Comparison of ENCODE assay signal across 10 mouse cellular contexts in the genomic region with DNA sequence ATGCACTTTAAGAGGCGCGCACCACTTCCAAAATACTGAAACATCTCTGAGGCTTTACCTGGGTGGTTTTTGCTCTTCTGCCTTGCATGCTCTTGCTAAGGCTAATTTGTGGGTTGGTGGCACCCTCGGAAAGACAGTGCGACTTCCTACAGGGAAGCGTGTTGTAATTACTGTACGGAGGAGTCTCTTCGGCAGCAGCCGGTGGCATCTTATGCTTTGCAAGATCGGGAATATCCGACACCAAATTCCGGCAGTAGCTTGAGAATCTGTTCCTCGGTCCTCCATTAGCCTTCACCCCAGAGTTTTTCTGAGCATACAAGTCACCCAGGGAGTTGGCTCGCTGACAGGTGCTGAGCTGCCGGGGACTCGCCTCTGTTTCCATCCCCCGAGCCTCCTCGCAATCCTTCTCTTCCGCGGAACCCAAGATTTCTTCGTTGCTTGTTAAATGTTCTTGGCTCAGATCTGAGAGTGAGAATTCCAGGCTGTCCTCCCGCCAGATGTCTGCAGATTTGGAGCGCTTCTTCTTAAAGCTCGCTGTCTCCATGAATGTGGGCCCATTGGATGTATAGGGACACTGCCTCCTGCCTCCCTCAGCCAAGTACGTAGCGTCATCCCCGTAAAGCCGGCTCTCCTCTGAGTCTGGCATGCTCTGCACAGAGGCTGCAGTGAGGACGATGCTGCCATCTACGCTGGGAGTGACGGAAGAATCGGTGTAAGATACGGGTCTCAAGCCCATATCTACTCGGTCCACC.
DNase-seq lines count a peak whose midpoint lies in the region; ATAC-seq and TF ChIP-seq lines count a peak whose summit lies in the region.
"Had no signal": no experiment of that assay in that cellular context is flagged by ENCODE, and none has a peak within 500 bp of the region (broad histone marks: within the 10 kb centered on the region; RNA-seq: fewer than 3 reads in every experiment).

No protein-coding gene starts in this region.

- no peak for TF ChIP-seq POLR2A in limb, embryonic 14.5 days (IDR thresholded peaks at IDR 0.05; ENCODE audit: borderline replicate concordance, extremely low read depth, insufficient read depth, insufficient read length)
- no peak for TF ChIP-seq POLR2A in thymus, adult 2 months (IDR thresholded peaks at IDR 0.05; ENCODE audit: control insufficient read depth, extremely low read depth, insufficient read depth, low read length, poor library complexity)
- TF ChIP-seq POLR2A in kidney, adult 2 months (IDR thresholded peaks at IDR 0.05; ENCODE audit: low read depth, low read length): no peak

- WGBS in hindbrain, postnatal 0 days: 64% methylated on average over 33 of the region's 33 CpGs
- 91% methylated on average over 33 of the region's 33 CpGs for WGBS in hindbrain, embryonic 10.5 days
- WGBS in limb, embryonic 14.5 days: 71% methylated on average over 33 of the region's 33 CpGs
- WGBS in thymus, adult 2 months: 94% methylated on average over 33 of the region's 33 CpGs
- WGBS in kidney, adult 2 months: 93% methylated on average over 33 of the region's 33 CpGs

- no peaks in the 10 kb centered on the region for H3K36me3 ChIP-seq in hindbrain, postnatal 0 days (ENCODE audit: insufficient read depth, low read length)
- H3K36me3 ChIP-seq in hindbrain, embryonic 10.5 days: peaks cover 26% of the 10 kb centered on the region
- peaks cover 9% of the 10 kb centered on the region; the same call in 1 of the 2 replicates for H3K36me3 ChIP-seq in limb, embryonic 14.5 days (ENCODE audit: control insufficient read depth, insufficient read depth, low read length)
- no peaks in the 10 kb centered on the region for H3K36me3 ChIP-seq in thymus, adult 2 months (ENCODE audit: control insufficient read depth, insufficient read depth, low read length)
- no peaks in the 10 kb centered on the region for H3K36me3 ChIP-seq in kidney, adult 2 months (ENCODE audit: control insufficient read depth, insufficient read depth, low read length)

- no peak for TF ChIP-seq CTCF in hindbrain, postnatal 0 days (IDR thresholded peaks at IDR 0.05; ENCODE audit: low read depth)
- TF ChIP-seq CTCF in thymus, adult 2 months (IDR thresholded peaks at IDR 0.05; ENCODE audit: borderline replicate concordance, control insufficient read depth, extremely low read depth, insufficient read depth, low read length, poor library complexity): no peak
- TF ChIP-seq CTCF in kidney, adult 2 months (conservative IDR thresholded peaks at IDR 0.05; ENCODE audit: insufficient read depth, insufficient read length, low read depth, low read length): no peak

- no peak overlapping the region for H3K27ac ChIP-seq in hindbrain, postnatal 0 days
- H3K27ac ChIP-seq in hindbrain, embryonic 10.5 days: no peak overlapping the region
- H3K27ac ChIP-seq in limb, embryonic 14.5 days (replicated peaks; ENCODE audit: low read depth, low read length): no peak overlapping the region
- no peak overlapping the region for H3K27ac ChIP-seq in thymus, adult 2 months (ENCODE audit: control insufficient read depth, insufficient read depth, low read length)
- no peak overlapping the region for H3K27ac ChIP-seq in kidney, adult 2 months (ENCODE audit: insufficient read depth, low read depth, low read length)

- H3K9me3 ChIP-seq in hindbrain, postnatal 0 days (ENCODE audit: low read length): 0 out of 2 replicates have a peak, but pooled peaks cover 3% of the 10 kb centered on the region
- H3K9me3 ChIP-seq in hindbrain, embryonic 10.5 days: peaks cover 6% of the 10 kb centered on the region
- no peaks in the 10 kb centered on the region for H3K9me3 ChIP-seq in limb, embryonic 14.5 days (ENCODE audit: control insufficient read depth, low read length)

- no peaks in the 10 kb centered on the region for H3K4me1 ChIP-seq in hindbrain, postnatal 0 days (ENCODE audit: insufficient read depth, low read length)
- H3K4me1 ChIP-seq in hindbrain, embryonic 10.5 days (replicated peaks): peaks cover 19% of the 10 kb centered on the region; the same call in 1 of the 2 replicates
- peaks cover 29% of the 10 kb centered on the region; the same call in 1 of the 2 replicates for H3K4me1 ChIP-seq in limb, embryonic 14.5 days (ENCODE audit: control insufficient read depth, insufficient read depth, low read length)
- no peaks in the 10 kb centered on the region for H3K4me1 ChIP-seq in thymus, adult 2 months (replicated peaks; ENCODE audit: control insufficient read depth, insufficient read depth, low read length)
- no peaks in the 10 kb centered on the region for H3K4me1 ChIP-seq in kidney, adult 2 months (ENCODE audit: control insufficient read depth, insufficient read depth, low read length)

- ATAC-seq in hindbrain, postnatal 0 days: no peak
- ATAC-seq in limb, embryonic 14.5 days (ENCODE audit: low FRiP score, low read depth): no peak

- H3K4me3 ChIP-seq in hindbrain, postnatal 0 days (ENCODE audit: low read length): 0 out of 2 replicates have a peak overlapping the region, but pooled peaks have one; percentile 6
- H3K4me3 ChIP-seq in hindbrain, embryonic 10.5 days: no peak overlapping the region
- no peak overlapping the region for H3K4me3 ChIP-seq in limb, embryonic 14.5 days (replicated peaks; ENCODE audit: low read length)
- no peak overlapping the region for H3K4me3 ChIP-seq in thymus, adult 2 months (ENCODE audit: control insufficient read depth, insufficient read depth, low read length)
- no peak overlapping the region for H3K4me3 ChIP-seq in kidney, adult 2 months (ENCODE audit: insufficient read depth, low read depth, low read length)

- H3K9ac ChIP-seq in hindbrain, postnatal 0 days (replicated peaks; ENCODE audit: low read length): no peak overlapping the region
- H3K9ac ChIP-seq in limb, embryonic 14.5 days (ENCODE audit: low read depth, low read length, severe bottlenecking): no peak overlapping the region

- no peaks in the 10 kb centered on the region for H3K27me3 ChIP-seq in hindbrain, postnatal 0 days (ENCODE audit: insufficient read depth, low read length)
- H3K27me3 ChIP-seq in hindbrain, embryonic 10.5 days (ENCODE audit: insufficient read depth, poor library complexity, severe bottlenecking): no peaks in the 10 kb centered on the region
- no peaks in the 10 kb centered on the region for H3K27me3 ChIP-seq in limb, embryonic 14.5 days (ENCODE audit: control insufficient read depth, insufficient read depth, low read length)
- H3K27me3 ChIP-seq in thymus, adult 2 months (ENCODE audit: control insufficient read depth, insufficient read depth, low read length): no peaks in the 10 kb centered on the region
- H3K27me3 ChIP-seq in kidney, adult 2 months (replicated peaks; ENCODE audit: control insufficient read depth, insufficient read depth, low read length): no peaks in the 10 kb centered on the region

- peak; percentile 45 for DNase-seq in hindbrain, postnatal 0 days (ENCODE audit: low spot score)
- no peak for DNase-seq in hindbrain, embryonic 10.5 days (ENCODE audit: low spot score)
- DNase-seq in brain, embryonic 18.5 days (ENCODE audit: low read depth, low spot score): peak; percentile 46
- peak; percentile 75 to 76 for DNase-seq in frontal cortex, adult 2 months (ENCODE audit: extremely low spot score in 1 of 2, low spot score in 1 of 2)
- peak; percentile 23 for DNase-seq in limb, embryonic 14.5 days (ENCODE audit: low spot score)
- DNase-seq in urinary bladder, postnatal 10 days (ENCODE audit: low spot score): no peak
- no peak for DNase-seq in thymus, adult 2 months
- DNase-seq in kidney, adult 2 months: no peak
- DNase-seq: liver; thymus, adult 18-20 months had no signal

- peak overlapping the region; percentile 47 for H3K4me2 ChIP-seq in hindbrain, postnatal 0 days (ENCODE audit: low read depth, low read length)
- H3K4me2 ChIP-seq in limb, embryonic 14.5 days (replicated peaks; ENCODE audit: low read depth, low read length, severe bottlenecking): 0 out of 2 replicates have a peak overlapping the region, but pooled peaks have one; percentile 0

Comparison
In these comparisons a context has a peak if more than half of its experiments do, and no peak if none do; other contexts are left out.
1. DNase-seq: peak in hindbrain, postnatal 0 days (single experiment), brain, embryonic 18.5 days (single experiment), frontal cortex, adult 2 months (2 of 2) and limb, embryonic 14.5 days (single experiment); none in hindbrain, embryonic 10.5 days (single experiment), urinary bladder, postnatal 10 days (single experiment), thymus, adult 2 months (single experiment) and kidney, adult 2 months (single experiment).